Mouse (Mus musculus): ENCODE measurements at regions not wholly inside any gene's neighbourhood (a gene's known extent, or its start where the extent isn't known, plus 50 kb on each side); places are given as distances from the start of the nearest gene placed in this dataset.

GRCm38 (mm10) chr13:52735453-52735933 is 152.5 kb downstream of the Syk start:
- Histone ChIP-seq H3K36me3 (ENCODE audit: control insufficient read depth, insufficient read depth, low read length) (no peaks in the 10 kb centered on the region), H3K9ac (ENCODE audit: low read depth, low read length) (no peak overlapping the region), H3K27ac (ENCODE audit: low read depth, low read length) (no peak overlapping the region), H3K27me3 (replicated peaks; ENCODE audit: control insufficient read depth, insufficient read depth, low read length) (no peaks in the 10 kb centered on the region; the same call in none of the 2 replicates), H3K9me3 (ENCODE audit: control insufficient read depth, low read length) (no peaks in the 10 kb centered on the region), H3K4me2 (no peak overlapping the region), H3K4me1 (replicated peaks; ENCODE audit: control insufficient read depth, insufficient read depth, low read length) (no peaks in the 10 kb centered on the region), H3K4me3 (ENCODE audit: low read depth, low read length) (no peak overlapping the region)
- 77% methylated on average over 6 of the region's 6 CpGs for WGBS
- no peak for ATAC-seq (replicated peaks; ENCODE audit: low FRiP score)
- DNase-seq (ENCODE audit: low spot score): no peak

GRCm38 (mm10) chr13:52735934-52736523 is 153.1 kb downstream of the Syk start:
- no peak overlapping the region for H3K4me3 ChIP-seq (ENCODE audit: low read depth, low read length)
- no peaks in the 10 kb centered on the region for H3K9me3 ChIP-seq (ENCODE audit: control insufficient read depth, low read length)
- DNase-seq (ENCODE audit: low spot score): no peak
- 79% methylated on average over 19 of the region's 19 CpGs for WGBS
- no peak overlapping the region for H3K4me2 ChIP-seq
- no peaks in the 10 kb centered on the region for H3K4me1 ChIP-seq (replicated peaks; ENCODE audit: control insufficient read depth, insufficient read depth, low read length)
- H3K27ac ChIP-seq (ENCODE audit: low read depth, low read length): no peak overlapping the region
- H3K36me3 ChIP-seq (ENCODE audit: control insufficient read depth, insufficient read depth, low read length): no peaks in the 10 kb centered on the region
- no peak for ATAC-seq (replicated peaks; ENCODE audit: low FRiP score)
- no peaks in the 10 kb centered on the region; the same call in none of the 2 replicates for H3K27me3 ChIP-seq (replicated peaks; ENCODE audit: control insufficient read depth, insufficient read depth, low read length)
- no peak overlapping the region for H3K9ac ChIP-seq (ENCODE audit: low read depth, low read length)

- 72% methylated on average over 9 of the region's 9 CpGs for WGBS
- Histone ChIP-seq H3K4me3 (ENCODE audit: low read depth, low read length) (no peak overlapping the region), H3K36me3 (ENCODE audit: control insufficient read depth, insufficient read depth, low read length) (no peaks in the 10 kb centered on the region), H3K4me2 (no peak overlapping the region), H3K4me1 (replicated peaks; ENCODE audit: control insufficient read depth, insufficient read depth, low read length) (no peaks in the 10 kb centered on the region), H3K27ac (ENCODE audit: low read depth, low read length) (no peak overlapping the region), H3K9ac (ENCODE audit: low read depth, low read length) (no peak overlapping the region), H3K27me3 (replicated peaks; ENCODE audit: control insufficient read depth, insufficient read depth, low read length) (no peaks in the 10 kb centered on the region; the same call in none of the 2 replicates), H3K9me3 (ENCODE audit: control insufficient read depth, low read length) (no peaks in the 10 kb centered on the region)
- no peak for DNase-seq (ENCODE audit: low spot score)
- ATAC-seq (replicated peaks; ENCODE audit: low FRiP score): no peak
Observed at GRCm38 (mm10) chr13:52738095-52738660, 155.2 kb downstream of the Syk start.

- Histone ChIP-seq H3K36me3 (ENCODE audit: control insufficient read depth, insufficient read depth, low read length) (no peaks in the 10 kb centered on the region), H3K27ac (ENCODE audit: low read depth, low read length) (no peak overlapping the region), H3K4me2 (no peak overlapping the region), H3K4me1 (replicated peaks; ENCODE audit: control insufficient read depth, insufficient read depth, low read length) (no peaks in the 10 kb centered on the region), H3K9me3 (ENCODE audit: control insufficient read depth, low read length) (no peaks in the 10 kb centered on the region), H3K27me3 (replicated peaks; ENCODE audit: control insufficient read depth, insufficient read depth, low read length) (no peaks in the 10 kb centered on the region; the same call in none of the 2 replicates), H3K4me3 (ENCODE audit: low read depth, low read length) (no peak overlapping the region), H3K9ac (ENCODE audit: low read depth, low read length) (no peak overlapping the region)
- DNase-seq (ENCODE audit: low spot score) (no peak), ATAC-seq (replicated peaks; ENCODE audit: low FRiP score) (no peak)
- 72% methylated on average over 4 of the region's 4 CpGs for WGBS
Observed at GRCm38 (mm10) chr13:52741371-52741770, 158.4 kb downstream of the Syk start.

GRCm38 (mm10) chr13:52756005-52756404 is 173.0 kb downstream of the Syk start:
- H3K27me3 ChIP-seq (replicated peaks; ENCODE audit: control insufficient read depth, insufficient read depth, low read length): no peaks in the 10 kb centered on the region
- H3K9me3 ChIP-seq (ENCODE audit: control insufficient read depth, low read length): no peaks in the 10 kb centered on the region
- H3K27ac ChIP-seq (ENCODE audit: low read depth, low read length): no peak overlapping the region
- H3K4me1 ChIP-seq (replicated peaks; ENCODE audit: control insufficient read depth, insufficient read depth, low read length): no peaks in the 10 kb centered on the region
- WGBS: 72% methylated on average over 10 of the region's 10 CpGs
- H3K4me3 ChIP-seq (ENCODE audit: low read depth, low read length): no peak overlapping the region
- H3K4me2 ChIP-seq: no peak overlapping the region
- DNase-seq (ENCODE audit: low spot score) (no peak), ATAC-seq (replicated peaks; ENCODE audit: low FRiP score) (no peak)
- no peaks in the 10 kb centered on the region for H3K36me3 ChIP-seq (ENCODE audit: control insufficient read depth, insufficient read depth, low read length)
- no peak overlapping the region for H3K9ac ChIP-seq (ENCODE audit: low read depth, low read length)

- Histone ChIP-seq H3K4me2 (no peak overlapping the region), H3K4me3 (ENCODE audit: low read depth, low read length) (no peak overlapping the region), H3K36me3 (ENCODE audit: control insufficient read depth, insufficient read depth, low read length) (no peaks in the 10 kb centered on the region), H3K9me3 (ENCODE audit: control insufficient read depth, low read length) (no peaks in the 10 kb centered on the region), H3K27me3 (replicated peaks; ENCODE audit: control insufficient read depth, insufficient read depth, low read length) (no peaks in the 10 kb centered on the region), H3K9ac (ENCODE audit: low read depth, low read length) (no peak overlapping the region), H3K27ac (ENCODE audit: low read depth, low read length) (no peak overlapping the region), H3K4me1 (replicated peaks; ENCODE audit: control insufficient read depth, insufficient read depth, low read length) (no peaks in the 10 kb centered on the region; the same call in 1 of the 2 replicates)
- no peak for ATAC-seq (replicated peaks; ENCODE audit: low FRiP score)
- 56% methylated on average over 13 of the region's 13 CpGs for WGBS
- DNase-seq (ENCODE audit: low spot score): no peak
Observed at GRCm38 (mm10) chr13:52765508-52766181, 163.8 kb downstream of the Auh start.

GRCm38 (mm10) chr13:52766236-52766635 is 163.2 kb downstream of the Auh start:
- Histone ChIP-seq H3K9me3 (ENCODE audit: control insufficient read depth, low read length) (no peaks in the 10 kb centered on the region), H3K27ac (ENCODE audit: low read depth, low read length) (no peak overlapping the region), H3K27me3 (replicated peaks; ENCODE audit: control insufficient read depth, insufficient read depth, low read length) (no peaks in the 10 kb centered on the region), H3K36me3 (ENCODE audit: control insufficient read depth, insufficient read depth, low read length) (no peaks in the 10 kb centered on the region), H3K4me1 (replicated peaks; ENCODE audit: control insufficient read depth, insufficient read depth, low read length) (no peaks in the 10 kb centered on the region; the same call in 1 of the 2 replicates), H3K4me3 (ENCODE audit: low read depth, low read length) (no peak overlapping the region), H3K9ac (ENCODE audit: low read depth, low read length) (no peak overlapping the region), H3K4me2 (no peak overlapping the region)
- ATAC-seq (replicated peaks; ENCODE audit: low FRiP score) (no peak), DNase-seq (ENCODE audit: low spot score) (no peak)
- WGBS: 67% methylated on average over 2 of the region's 2 CpGs

GRCm38 (mm10) chr13:52769956-52770355 is 159.5 kb downstream of the Auh start:
- no peaks in the 10 kb centered on the region for H3K36me3 ChIP-seq (ENCODE audit: control insufficient read depth, insufficient read depth, low read length)
- no peak for ATAC-seq (replicated peaks; ENCODE audit: low FRiP score)
- H3K4me3 ChIP-seq (ENCODE audit: low read depth, low read length): no peak overlapping the region
- WGBS: 72% methylated on average over 8 of the region's 8 CpGs
- no peaks in the 10 kb centered on the region; the same call in 1 of the 2 replicates for H3K4me1 ChIP-seq (replicated peaks; ENCODE audit: control insufficient read depth, insufficient read depth, low read length)
- H3K27me3 ChIP-seq (replicated peaks; ENCODE audit: control insufficient read depth, insufficient read depth, low read length): no peaks in the 10 kb centered on the region
- no peaks in the 10 kb centered on the region for H3K9me3 ChIP-seq (ENCODE audit: control insufficient read depth, low read length)
- H3K9ac ChIP-seq (ENCODE audit: low read depth, low read length): no peak overlapping the region
- DNase-seq (ENCODE audit: low spot score): no peak
- H3K27ac ChIP-seq (ENCODE audit: low read depth, low read length): no peak overlapping the region
- no peak overlapping the region for H3K4me2 ChIP-seq

Measured in liver, embryonic 11.5 days (tissue).